Mouse (Mus musculus) layer of hippocampus, postnatal 10 days (tissue): ENCODE results near the gene Rbpms2. TPM values are rescaled to one million over a fixed set of nuclear protein-coding genes. Genes with fewer than 3 reads are reported as not detected.
"Not testable (repeated sequence)": the region's sequence is repeated elsewhere in the genome, so short reads cannot be mapped to it uniquely, and the experiment has no call there.

Experiments used
- DNase-seq, 2 experiments: peaks; one replicate each; pipeline ENCODE4 v3.0.0; 2021; ENCODE audit warnings: low spot score in 2 of 2
- total RNA-seq, 2 experiments: library from RNA; stranded (reverse); gene quantifications; 2 replicates each; pipeline ENCODE4 v1.2.3; 2021

The Rbpms2 gene
- total RNA-seq, 2 experiments from 2014 or later, result 1.9 to 2.4 TPM

- no peak for DNase-seq
Observed at GRCm38 (mm10) chr9:65653741-65654140, 24.3 kb downstream of the Rbpms2 start.

GRCm38 (mm10) chr9:65654700-65655237 is 25.3 kb downstream of the Rbpms2 start:
- no peak for DNase-seq

GRCm38 (mm10) chr9:65655540-65655939 is 26.1 kb downstream of the Rbpms2 start:
- DNase-seq, result no peak

GRCm38 (mm10) chr9:65657218-65657617 is 27.8 kb downstream of the Rbpms2 start:
- DNase-seq, result no peak

GRCm38 (mm10) chr9:65661029-65661428 is 31.6 kb downstream of the Rbpms2 start:
- DNase-seq, result no peak

- no peak for DNase-seq
Observed at GRCm38 (mm10) chr9:65661493-65661892, 32.0 kb downstream of the Rbpms2 start.

GRCm38 (mm10) chr9:65664163-65664562 is 34.7 kb downstream of the Rbpms2 start:
- DNase-seq, result peak; percentile 58 to 74

GRCm38 (mm10) chr9:65666042-65666441 is 36.6 kb downstream of the Rbpms2 start:
- peak; percentile 51 to 71 for DNase-seq

- DNase-seq, result no peak
Observed at GRCm38 (mm10) chr9:65667701-65668100, 38.3 kb downstream of the Rbpms2 start, which contains the start of gene Oaz2. TSS of gene Oaz2 (plus strand) at chr9:65668001.

- no peak for DNase-seq
Observed at GRCm38 (mm10) chr9:65671431-65671931, 42.0 kb downstream of the Rbpms2 start.

- no peak for DNase-seq
Observed at GRCm38 (mm10) chr9:65672996-65673395, 43.5 kb downstream of the Rbpms2 start.

GRCm38 (mm10) chr9:65675461-65676357 is 46.3 kb downstream of the Rbpms2 start:
- peak in 1 of 2 experiments; percentile 14 for DNase-seq

- DNase-seq, result peak; percentile 97 to 98
Observed at GRCm38 (mm10) chr9:65676358-65677118, 47.1 kb downstream of the Rbpms2 start.

GRCm38 (mm10) chr9:65677119-65677462 is 47.6 kb downstream of the Rbpms2 start:
- DNase-seq, result no peak

GRCm38 (mm10) chr9:65679181-65679761 is 49.8 kb downstream of the Rbpms2 start:
- DNase-seq, result peak; percentile 25 to 46

GRCm38 (mm10) chr9:65680938-65681633 is 51.6 kb downstream of the Rbpms2 start:
- no peak for DNase-seq

- DNase-seq, result no peak
Observed at GRCm38 (mm10) chr9:65681634-65681940, 52.1 kb downstream of the Rbpms2 start.

GRCm38 (mm10) chr9:65682183-65682582 is 52.7 kb downstream of the Rbpms2 start:
- DNase-seq, result no peak

- no peak for DNase-seq
Observed at GRCm38 (mm10) chr9:65682994-65683393, 53.5 kb downstream of the Rbpms2 start.

- DNase-seq, result no peak
Observed at GRCm38 (mm10) chr9:65684704-65685103, 55.3 kb downstream of the Rbpms2 start.

GRCm38 (mm10) chr9:65689869-65690268 is 60.4 kb downstream of the Rbpms2 start:
- not testable (repeated sequence) for DNase-seq
